Mouse (Mus musculus) thymus, adult 2 months (tissue): Measurements from ENCODE around the gene Tmem74b.

Experiments
- CTCF ChIP-seq: fragments of 200-500 bp; IDR thresholded peaks from 2 replicates; pipeline ENCODE4 v1.5.1; 2012; ENCODE audit warnings: mild to moderate bottlenecking, control low read depth, low read length, moderate library complexity, borderline replicate concordance; ENCODE audit not compliant: control insufficient read depth, poor library complexity, insufficient read depth; ENCODE audit errors: extremely low read depth
- POLR2A ChIP-seq: fragments of 200-500 bp; IDR thresholded peaks from 2 replicates; pipeline ENCODE4 v1.6.1; 2012; ENCODE audit warnings: mild to moderate bottlenecking, low read length, control low read depth, moderate library complexity; ENCODE audit not compliant: control insufficient read depth, poor library complexity, insufficient read depth; ENCODE audit errors: extremely low read depth

GRCm38 (mm10) chr2:151676234-151676633 lies 25.6 kb upstream of the Tmem74b start:
- TF ChIP-seq CTCF (no peak), POLR2A (no peak)
